Mouse (Mus musculus) megakaryocyte, embryonic 14.5 days (primary cell): ENCODE data around the gene Scaf8.
"Not testable (repeated sequence)": the region's sequence is repeated elsewhere in the genome, so short reads cannot be mapped to it uniquely, and the experiment has no call there.

Source experiments
- FLI1 ChIP-seq: IDR thresholded peaks from 2 replicates; pipeline ENCODE4 v1.6.1; 2012; ENCODE audit warnings: low read length, inconsistent platforms, mixed read lengths
- GATA1 ChIP-seq: IDR thresholded peaks from 3 replicates; pipeline ENCODE4 v1.6.1; 2012; ENCODE audit warnings: mixed read lengths, low read length, inconsistent platforms, borderline replicate concordance

GRCm38 (mm10) chr17:3082125-3082755 is 32.5 kb upstream of the Scaf8 start:
- not testable (repeated sequence) for TF ChIP-seq GATA1, FLI1
